Mouse (Mus musculus) liver, embryonic 11.5 days (tissue): ENCODE measurements around the gene Atp5d. TPM values are rescaled to one million over a fixed set of nuclear protein-coding genes. Genes with fewer than 3 reads are reported as not detected.

ENCODE experiments used
- ATAC-seq: fragments of 200-750 bp; cut with Nextera tagmentation; replicated peaks from 2 replicates; pipeline ENCODE4 v1.8.0; 2017; ENCODE audit warnings: moderate number of reproducible peaks, mild to moderate bottlenecking, moderate TSS enrichment, moderate library complexity; ENCODE audit not compliant: low FRiP score
- DNase-seq: peaks from one replicate; pipeline ENCODE4 v3.0.0-alpha.2; 2017; ENCODE audit warnings: low spot score
- H3K27ac ChIP-seq: fragments of 300-500 bp; sonication (generic); 2 replicates; pipeline ENCODE4 v1.5.1; 2014; ENCODE audit warnings: mild to moderate bottlenecking, low read depth, low read length, control low read depth
- H3K27me3 ChIP-seq: fragments of 300-500 bp; sonication (generic); replicated peaks from 2 replicates; pipeline ENCODE4 v1.6.1; 2014; ENCODE audit warnings: low read length, mixed read lengths; ENCODE audit not compliant: control insufficient read depth, insufficient read depth
- H3K36me3 ChIP-seq: fragments of 300-500 bp; sonication (generic); 2 replicates; pipeline ENCODE4 v1.6.1; 2014; ENCODE audit warnings: mild to moderate bottlenecking, low read length, moderate library complexity, mixed read lengths; ENCODE audit not compliant: control insufficient read depth, insufficient read depth
- H3K4me1 ChIP-seq: fragments of 300-500 bp; sonication (generic); replicated peaks from 2 replicates; pipeline ENCODE4 v1.6.1; 2014; ENCODE audit warnings: low read length, mixed read lengths; ENCODE audit not compliant: control insufficient read depth, insufficient read depth
- H3K4me2 ChIP-seq: fragments of 300-500 bp; sonication (generic); 2 replicates; pipeline ENCODE4 v1.6.1; 2014; ENCODE audit warnings: mild to moderate bottlenecking, control low read depth, moderate library complexity
- H3K4me3 ChIP-seq: fragments of 300-500 bp; sonication (generic); 2 replicates; pipeline ENCODE4 v1.5.1; 2014; ENCODE audit warnings: low read depth, low read length, control low read depth
- H3K9ac ChIP-seq: fragments of 300-500 bp; sonication (generic); 2 replicates; pipeline ENCODE4 v1.6.1; 2014; ENCODE audit warnings: low read depth, low read length, control low read depth
- H3K9me3 ChIP-seq: fragments of 300-500 bp; sonication (generic); 2 replicates; pipeline ENCODE4 v1.6.1; 2016; ENCODE audit warnings: low read length, inconsistent platforms, mixed read lengths; ENCODE audit not compliant: control insufficient read depth
- WGBS: fragments of 180-500 bp; shearing (Covaris S2); extraction: QIAGEN DNeasy Blood & Tissue Kit; methylation state at CpG from one replicate; pipeline ENCODE4 v1.1.7; 2014; 5-methylcytosine and 5-hydroxymethylcytosine counted together
- polyA plus RNA-seq: library from polyadenylated mRNA; unstranded; fragments of >200 nt; fragmentation: Nextera tagmentation; extraction: Ambion mirVana; gene quantifications from 2 replicates; pipeline ENCODE4 v1.2.1, GENCODE M21; 2014

Gene Atp5d
- polyA plus RNA-seq, 1 experiment from 2014 or later = 514 TPM

GRCm38 (mm10) chr10:80186649-80187048, 48.2 kb downstream of the Atp5d start:
- no peaks in the 10 kb centered on the region for H3K9me3 ChIP-seq
- no peak overlapping the region for H3K9ac ChIP-seq
- peaks cover 14% of the 10 kb centered on the region for H3K4me1 ChIP-seq
- no peak overlapping the region for H3K4me3 ChIP-seq
- H3K27ac ChIP-seq = no peak overlapping the region
- DNase-seq (no peak), ATAC-seq (no peak)
- H3K36me3 ChIP-seq = no peaks in the 10 kb centered on the region; the same call in 1 of the 2 replicates
- H3K4me2 ChIP-seq = no peak overlapping the region; the same call in 1 of the 2 replicates
- WGBS = 35% methylated on average over 27 of the region's 27 CpGs
- peaks cover 65% of the 10 kb centered on the region for H3K27me3 ChIP-seq

GRCm38 (mm10) chr10:80187739-80188138, 49.3 kb downstream of the Atp5d start:
- Histone ChIP-seq H3K4me3 (no peak overlapping the region), H3K36me3 (no peaks in the 10 kb centered on the region; the same call in 1 of the 2 replicates), H3K9ac (no peak overlapping the region), H3K27me3 (peaks cover 73% of the 10 kb centered on the region), H3K27ac (no peak overlapping the region), H3K9me3 (no peaks in the 10 kb centered on the region), H3K4me1 (peaks cover 14% of the 10 kb centered on the region), H3K4me2 (no peak overlapping the region)
- WGBS = 81% methylated on average over 10 of the region's 10 CpGs
- DNase-seq = no peak
- no peak for ATAC-seq

DNA sequence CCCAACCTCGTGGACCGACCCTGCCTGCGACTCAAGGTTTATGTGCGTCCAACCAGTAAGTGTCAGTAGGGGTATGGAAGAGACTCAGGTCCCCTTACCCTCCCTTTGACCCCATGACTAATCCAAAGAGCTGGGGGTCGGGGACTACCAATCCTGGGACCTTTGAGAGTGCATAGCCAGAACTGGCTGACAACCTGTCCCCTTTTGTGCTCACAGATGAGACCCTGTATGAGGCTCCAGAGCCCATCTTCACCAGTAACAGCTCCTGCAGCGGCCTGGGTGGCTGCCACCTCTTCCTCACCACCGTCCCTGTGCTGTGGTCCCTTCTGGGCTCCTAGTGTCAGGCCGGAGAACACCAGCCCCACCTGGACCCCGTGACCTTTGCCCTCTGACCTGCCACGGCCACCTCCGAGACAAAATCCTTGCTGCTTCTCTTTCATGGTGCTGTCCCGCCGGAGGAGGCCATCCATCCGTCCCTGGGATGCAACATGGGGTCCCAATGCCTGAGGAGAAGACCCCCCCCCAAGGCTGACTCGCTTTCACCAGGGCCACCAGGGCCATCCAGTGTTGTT, 50.1 kb downstream of the Atp5d start:
- Histone ChIP-seq H3K9me3 (no peaks in the 10 kb centered on the region), H3K27ac (no peak overlapping the region), H3K4me2 (no peak overlapping the region), H3K9ac (no peak overlapping the region), H3K4me1 (peaks cover 14% of the 10 kb centered on the region), H3K27me3 (peaks cover 75% of the 10 kb centered on the region), H3K4me3 (no peak overlapping the region), H3K36me3 (no peaks in the 10 kb centered on the region; the same call in 1 of the 2 replicates)
- WGBS = 79% methylated on average over 15 of the region's 15 CpGs
- DNase-seq (no peak), ATAC-seq (no peak)

GRCm38 (mm10) chr10:80189999-80190398, 51.6 kb downstream of the Atp5d start:
- peaks cover 17% of the 10 kb centered on the region for H3K4me1 ChIP-seq
- DNase-seq (no peak), ATAC-seq (no peak)
- no peak overlapping the region for H3K27ac ChIP-seq
- no peaks in the 10 kb centered on the region for H3K36me3 ChIP-seq
- peak overlapping the region; percentile 47 for H3K4me3 ChIP-seq
- H3K27me3 ChIP-seq = peaks cover 75% of the 10 kb centered on the region
- H3K9me3 ChIP-seq = no peaks in the 10 kb centered on the region
- 0 out of 2 replicates have a peak overlapping the region, but pooled peaks have one; percentile 20 for H3K9ac ChIP-seq
- H3K4me2 ChIP-seq = peak overlapping the region; percentile 71
- WGBS = 5% methylated on average over 21 of the region's 21 CpGs

- DNase-seq (peak; percentile 75), ATAC-seq (no peak)
- WGBS = under 1% methylated on average over 44 of the region's 48 CpGs
- Histone ChIP-seq H3K27me3 (peaks cover 71% of the 10 kb centered on the region), H3K4me3 (peak overlapping the region; percentile 47), H3K9me3 (no peaks in the 10 kb centered on the region), H3K36me3 (no peaks in the 10 kb centered on the region), H3K27ac (no peak overlapping the region), H3K4me2 (peak overlapping the region; percentile 71), H3K4me1 (peaks cover 17% of the 10 kb centered on the region), H3K9ac (0 out of 2 replicates have a peak overlapping the region, but pooled peaks have one; percentile 20)
These were observed 52.1 kb downstream of the Atp5d start for GRCm38 (mm10) chr10:80190491-80191051.

DNA sequence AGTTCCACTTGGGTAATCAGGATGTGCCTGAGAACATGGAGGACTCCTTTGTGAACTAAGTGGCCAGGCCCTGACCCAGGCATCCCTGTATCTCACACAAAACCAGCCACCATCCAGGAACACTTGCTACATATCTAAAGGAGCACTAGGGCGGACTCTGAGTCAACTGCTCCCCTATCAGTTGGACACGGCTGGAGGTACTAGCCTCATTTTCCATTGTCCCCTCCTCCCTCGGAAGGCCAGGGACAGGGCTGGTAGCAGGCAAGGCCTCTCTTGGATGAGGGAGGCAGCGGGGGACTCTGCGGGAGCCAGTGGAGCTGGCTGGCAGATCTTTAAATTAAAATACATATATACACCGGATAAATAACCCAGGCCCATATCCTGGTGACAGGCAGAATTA, 55.5 kb downstream of the Atp5d start:
- H3K9me3 ChIP-seq = no peaks in the 10 kb centered on the region
- WGBS = 65% methylated on average over 6 of the region's 6 CpGs
- H3K27me3 ChIP-seq = peaks cover 38% of the 10 kb centered on the region
- ATAC-seq = peak; percentile 63; the same call in 1 of the 2 replicates
- no peak overlapping the region for H3K9ac ChIP-seq
- H3K36me3 ChIP-seq = no peaks in the 10 kb centered on the region
- no peak overlapping the region; the same call in 1 of the 2 replicates for H3K4me2 ChIP-seq
- H3K4me1 ChIP-seq = peaks cover 17% of the 10 kb centered on the region
- H3K4me3 ChIP-seq = no peak overlapping the region
- DNase-seq = no peak
- no peak overlapping the region for H3K27ac ChIP-seq

DNA sequence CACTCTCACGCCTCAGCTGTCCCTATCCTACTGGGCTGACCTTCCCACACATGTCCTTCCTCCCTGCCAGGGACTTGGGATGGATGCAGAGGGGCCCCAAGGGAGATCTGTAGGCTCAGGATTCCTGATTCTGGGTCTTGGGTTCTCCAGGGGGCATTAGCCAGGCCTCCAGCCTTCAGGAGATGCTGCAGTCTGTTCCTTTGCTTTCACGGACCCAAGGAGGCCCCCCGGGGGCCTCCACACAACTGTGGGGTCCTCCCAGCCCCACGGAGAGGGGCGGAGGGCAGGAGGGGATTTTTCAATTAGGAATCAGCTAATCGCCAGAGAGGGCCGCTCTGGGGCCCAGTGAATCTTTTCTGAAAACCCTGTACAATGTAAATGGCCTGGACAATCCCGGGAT, 56.0 kb downstream of the Atp5d start:
- no peak for ATAC-seq
- 66% methylated on average over 8 of the region's 8 CpGs for WGBS

More for the DNA sequence above, 56.0 kb downstream of the Atp5d start:
- Histone ChIP-seq H3K4me1 (peaks cover 17% of the 10 kb centered on the region), H3K9me3 (no peaks in the 10 kb centered on the region), H3K4me3 (no peak overlapping the region), H3K36me3 (no peaks in the 10 kb centered on the region), H3K9ac (no peak overlapping the region), H3K27ac (no peak overlapping the region), H3K4me2 (no peak overlapping the region), H3K27me3 (peaks cover 35% of the 10 kb centered on the region)
- no peak for DNase-seq
